Mouse (Mus musculus) c-Kit-positive CD71-positive TER-119-negative erythroid progenitor cells, embryonic 14.5 days (primary cell): Measurements from ENCODE around the gene Prickle4.
"Not testable (repeated sequence)": the region's sequence is repeated elsewhere in the genome, so short reads cannot be mapped to it uniquely, and the experiment has no call there.

Source experiments
- DNase-seq: peaks from one replicate; pipeline ENCODE4 v3.0.0-alpha.2; 2013; ENCODE audit warnings: low read depth

Prickle4 gene

GRCm38 (mm10) chr17:47669166-47669565, 25.4 kb downstream of the Prickle4 start:
- no peak for DNase-seq

- DNase-seq, result no peak
Measured at GRCm38 (mm10) chr17:47664474-47664873, 30.1 kb downstream of the Prickle4 start.

- no peak for DNase-seq
Measured at GRCm38 (mm10) chr17:47663009-47663713, 31.4 kb downstream of the Prickle4 start.

DNA sequence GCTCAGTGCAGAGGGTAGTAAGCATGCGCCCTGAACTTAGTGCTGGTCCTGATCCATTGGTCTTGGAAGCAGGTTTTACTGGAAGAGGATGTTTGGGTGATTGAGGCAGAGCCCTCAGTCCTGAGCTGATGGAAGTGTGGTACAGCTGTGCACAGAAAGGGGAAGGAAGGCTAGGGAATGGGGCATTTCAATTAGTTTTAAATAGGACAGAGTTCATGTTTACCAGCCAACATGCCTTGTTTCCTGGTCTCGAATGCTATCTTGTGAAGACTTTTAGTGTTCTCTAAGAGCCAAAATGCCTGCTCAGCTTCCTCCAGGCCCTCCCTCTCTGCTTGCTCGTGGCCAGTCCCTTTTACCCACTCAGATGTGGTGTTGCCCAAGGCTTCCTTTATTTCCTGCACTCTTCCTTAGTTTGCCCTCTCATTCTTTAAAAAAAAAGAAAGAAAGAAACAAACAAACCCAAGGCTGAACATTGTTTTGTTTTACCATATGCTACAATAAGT, 35.7 kb downstream of the Prickle4 start:
- DNase-seq, result no peak

GRCm38 (mm10) chr17:47657901-47658300, 36.6 kb downstream of the Prickle4 start:
- DNase-seq, result no peak

GRCm38 (mm10) chr17:47655697-47656096, 38.8 kb downstream of the Prickle4 start:
- DNase-seq, result no peak

- not testable (repeated sequence) for DNase-seq
Measured at GRCm38 (mm10) chr17:47654346-47654745, 40.2 kb downstream of the Prickle4 start.

DNA sequence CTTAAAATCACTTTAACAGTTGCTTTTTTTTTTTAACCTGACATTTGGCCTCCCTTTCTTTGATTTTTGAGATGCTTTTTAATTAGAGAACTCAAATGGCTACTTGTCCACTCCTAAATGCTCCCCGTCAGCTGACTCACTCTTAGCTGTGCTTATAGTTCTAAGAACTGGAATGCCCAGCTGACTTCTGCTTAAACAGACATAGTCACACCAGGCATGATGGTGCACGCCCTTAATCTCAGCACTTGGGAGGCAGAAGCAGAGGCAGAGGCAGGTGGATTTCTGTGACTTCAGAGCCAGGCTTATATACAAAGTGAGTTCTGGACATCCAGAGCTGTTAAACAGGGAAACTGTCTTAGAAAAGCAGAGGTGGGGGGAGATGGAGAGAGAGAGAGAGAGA, 42.6 kb downstream of the Prickle4 start:
- DNase-seq, result no peak

- no peak for DNase-seq
Measured at GRCm38 (mm10) chr17:47648966-47649365, 45.6 kb downstream of the Prickle4 start.

GRCm38 (mm10) chr17:47646683-47647082, 47.9 kb downstream of the Prickle4 start:
- DNase-seq, result peak; percentile 80

DNA sequence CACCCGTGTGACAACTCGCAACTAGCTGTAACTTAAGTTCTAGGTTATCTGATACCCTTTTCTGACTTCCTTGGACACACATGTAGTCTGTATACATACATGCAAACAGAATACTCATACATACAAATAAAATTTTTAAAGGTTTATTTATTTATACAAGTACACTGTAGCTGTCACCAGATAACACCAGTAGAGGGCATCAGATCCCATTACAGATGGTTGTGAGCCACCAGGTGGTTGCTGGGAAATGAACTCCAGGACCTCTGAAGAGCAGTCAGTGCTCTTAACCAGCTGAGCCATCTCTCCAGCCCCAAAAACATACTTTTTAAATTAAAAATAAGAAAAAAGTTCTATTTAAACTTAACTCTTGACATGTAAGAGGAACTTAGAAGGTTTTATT, 51.5 kb downstream of the Prickle4 start:
- no peak for DNase-seq
